Mouse (Mus musculus) ovary, adult 18-20 months (tissue): ENCODE results near the gene Ildr2.

Experiments
- DNase-seq: peaks from one replicate; pipeline ENCODE4 v3.0.0; 2022; ENCODE audit warnings: low spot score, mixed read lengths

Gene Ildr2

DNA sequence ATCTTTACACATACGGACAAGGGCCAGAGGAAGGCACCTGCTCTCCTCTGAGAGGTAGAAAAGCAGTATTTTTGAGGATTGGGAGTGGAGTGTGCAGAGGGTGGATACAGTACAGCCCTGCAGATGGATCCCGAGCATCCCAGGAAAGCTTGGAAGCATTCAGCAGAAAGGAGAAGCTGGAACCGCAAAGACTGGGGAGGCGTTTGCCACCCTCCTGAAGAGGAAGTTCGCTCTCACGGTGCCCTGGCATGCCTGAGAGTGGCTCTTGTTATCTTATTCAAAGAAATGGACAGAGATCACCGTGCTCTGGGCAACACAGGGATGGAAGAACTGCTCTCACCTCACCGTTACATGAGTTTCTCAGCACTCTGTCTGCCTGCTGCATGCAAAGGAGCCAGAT lies 30.5 kb downstream of the Ildr2 start:
- no peak for DNase-seq

DNA sequence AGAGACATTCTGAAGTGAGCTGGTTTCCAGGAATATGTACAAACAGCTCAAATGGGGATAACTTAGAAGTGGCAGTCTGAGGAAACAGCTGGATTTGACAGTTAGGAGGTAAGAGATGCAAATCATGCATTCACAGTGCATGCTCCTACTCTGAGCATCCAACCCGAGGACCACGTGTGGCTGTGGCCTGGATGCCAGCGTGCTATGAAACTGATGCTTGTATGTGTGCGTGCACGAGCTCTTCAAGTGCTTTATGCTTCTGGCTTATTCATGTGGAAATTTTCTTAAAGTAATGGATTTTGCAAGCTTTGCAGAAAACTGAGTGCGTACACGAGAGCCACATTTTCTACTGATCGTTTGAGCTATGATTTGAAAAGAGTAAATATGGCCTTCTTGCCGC lies 32.3 kb downstream of the Ildr2 start:
- DNase-seq: no peak

DNA sequence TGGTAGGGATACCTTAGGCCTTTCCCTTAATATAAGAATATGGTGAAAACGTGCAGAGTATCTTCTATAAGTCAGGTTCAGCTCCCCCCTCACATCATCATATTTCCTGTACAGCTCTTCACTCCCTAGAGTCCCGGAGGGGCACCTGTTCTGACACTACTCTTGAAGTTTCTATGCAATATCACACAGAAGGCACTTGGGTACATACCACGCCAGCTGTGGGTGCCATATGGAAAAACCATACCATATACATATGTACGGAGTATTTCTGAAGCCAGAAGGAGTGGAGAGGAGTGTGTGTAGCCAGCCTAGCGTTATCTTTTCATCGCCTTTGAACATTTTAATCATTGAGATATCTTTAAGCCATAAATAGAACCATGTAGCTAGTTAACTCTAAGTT lies 36.6 kb downstream of the Ildr2 start:
- no peak for DNase-seq

DNA sequence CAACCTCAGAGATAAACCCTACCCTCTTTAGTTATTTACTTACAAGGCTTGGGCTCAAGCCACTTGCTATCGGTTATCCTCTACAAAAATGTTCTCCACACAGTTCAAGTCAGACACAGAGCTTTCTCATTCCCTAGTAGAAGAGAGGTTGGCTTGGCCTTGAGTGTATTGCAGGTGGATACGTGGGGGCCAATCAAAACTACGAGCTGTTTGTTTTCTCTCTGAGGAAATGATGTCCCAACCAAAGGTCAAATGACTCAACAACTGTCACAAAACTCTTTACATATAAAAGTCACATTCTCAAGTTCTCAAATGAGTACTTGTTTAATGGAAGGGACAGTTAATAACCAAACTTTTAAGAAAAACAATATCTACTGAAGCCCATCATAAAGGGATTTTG lies 39.1 kb downstream of the Ildr2 start:
- no peak for DNase-seq

DNA sequence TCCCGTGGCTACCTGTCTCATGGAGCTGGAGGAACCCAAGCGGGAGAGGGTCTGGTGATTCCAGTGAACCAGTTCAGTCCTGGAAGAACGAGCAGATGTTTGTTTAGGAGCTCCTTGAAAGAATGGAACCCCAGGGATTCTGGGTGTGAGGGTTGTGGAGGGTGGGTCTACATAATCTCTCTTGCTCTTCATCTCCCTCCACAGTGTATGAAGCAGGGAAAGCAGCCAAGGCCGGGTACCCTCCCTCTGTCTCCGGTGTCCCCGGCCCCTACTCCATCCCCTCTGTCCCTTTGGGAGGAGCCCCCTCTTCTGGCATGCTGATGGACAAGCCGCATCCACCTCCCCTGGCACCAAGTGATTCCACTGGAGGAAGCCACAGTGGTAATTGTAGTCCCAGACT lies 41.6 kb downstream of the Ildr2 start:
- no peak for DNase-seq

DNA sequence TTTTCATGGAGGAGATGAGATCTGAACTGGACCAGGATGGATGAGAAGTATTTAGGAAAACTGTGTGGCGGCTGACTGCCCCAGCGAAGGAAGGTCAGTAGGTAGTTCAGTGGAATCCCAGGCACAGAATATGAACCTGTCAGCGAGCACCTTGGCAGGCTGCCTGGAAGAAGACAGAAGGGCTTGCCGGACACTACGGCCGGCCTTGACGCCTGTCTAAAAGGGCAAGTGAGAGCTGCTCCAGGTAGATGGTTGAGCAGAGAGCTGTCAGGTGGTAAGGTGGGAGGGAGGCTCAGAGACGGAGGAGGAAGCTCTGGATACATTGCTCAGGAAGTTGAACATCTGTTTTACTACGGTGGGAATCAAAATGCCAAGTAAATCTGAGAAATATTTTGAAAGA lies 42.4 kb downstream of the Ildr2 start:
- no peak for DNase-seq

DNA sequence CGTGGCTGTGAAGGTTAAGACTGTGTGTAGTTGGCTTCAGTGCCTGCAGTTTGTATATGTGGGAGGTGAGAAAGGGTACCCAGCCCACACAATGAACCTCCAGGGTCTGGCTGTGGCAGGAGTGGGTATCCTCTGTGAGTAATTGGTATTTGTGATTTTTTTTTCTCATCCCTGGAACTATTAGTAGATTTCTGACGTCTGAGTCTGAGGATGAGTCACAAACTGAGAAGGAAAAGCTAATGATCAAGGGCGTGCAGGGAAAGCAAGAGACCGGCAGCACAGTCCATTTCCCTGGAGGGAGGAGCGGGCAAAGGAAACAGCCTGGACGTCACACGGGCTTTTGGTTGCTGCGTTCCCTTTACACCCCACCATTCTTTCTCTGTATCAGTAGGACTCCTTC lies 43.0 kb downstream of the Ildr2 start:
- no peak for DNase-seq

DNA sequence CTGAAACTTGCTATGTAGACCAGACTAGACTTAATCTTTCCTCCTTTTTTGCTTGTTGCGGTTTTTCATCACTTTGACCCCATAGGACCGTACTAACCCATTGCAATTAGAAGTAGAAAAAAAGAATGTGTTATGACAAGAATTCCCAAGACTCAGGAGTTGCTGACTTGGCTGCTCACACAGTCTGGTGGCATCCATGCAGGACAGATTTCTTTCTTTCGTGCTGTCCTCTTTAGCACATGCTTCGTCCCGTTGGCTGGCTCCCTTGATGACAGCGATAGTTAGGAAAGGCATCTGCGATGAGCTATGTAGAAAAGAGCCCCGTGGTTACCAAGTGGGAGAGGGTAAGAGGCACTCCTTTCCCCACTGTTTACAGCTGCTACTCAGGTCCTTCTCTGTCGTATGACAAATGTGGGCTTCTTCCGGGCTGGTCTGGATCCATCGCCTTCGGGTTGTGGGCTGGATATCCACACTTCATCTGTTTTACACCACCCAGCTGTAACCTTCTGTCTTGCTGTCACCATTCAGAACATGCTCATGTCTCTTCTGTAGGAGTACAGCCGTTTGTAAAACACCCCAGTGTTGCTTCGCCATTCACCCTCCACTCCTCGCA lies 43.7 kb downstream of the Ildr2 start:
- DNase-seq: no peak

DNA sequence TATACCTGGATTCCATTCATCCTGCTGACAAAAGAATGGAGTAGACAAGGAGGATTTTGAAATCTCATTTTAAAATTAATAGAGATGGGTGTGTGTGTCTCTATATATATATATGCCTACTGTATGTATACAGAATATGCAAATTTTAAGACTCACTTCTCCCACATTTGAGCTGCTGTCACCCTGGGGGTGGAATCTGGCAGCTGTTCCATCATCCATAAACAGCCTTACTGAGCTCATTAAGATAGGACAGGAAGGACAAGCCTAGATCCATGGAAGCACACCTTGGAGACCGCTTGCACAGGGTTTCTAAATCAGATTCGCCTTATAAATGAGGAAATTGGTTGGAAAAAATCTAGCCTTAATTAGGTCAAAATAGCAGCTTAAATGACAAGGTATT lies 44.9 kb downstream of the Ildr2 start:
- DNase-seq: no peak

DNA sequence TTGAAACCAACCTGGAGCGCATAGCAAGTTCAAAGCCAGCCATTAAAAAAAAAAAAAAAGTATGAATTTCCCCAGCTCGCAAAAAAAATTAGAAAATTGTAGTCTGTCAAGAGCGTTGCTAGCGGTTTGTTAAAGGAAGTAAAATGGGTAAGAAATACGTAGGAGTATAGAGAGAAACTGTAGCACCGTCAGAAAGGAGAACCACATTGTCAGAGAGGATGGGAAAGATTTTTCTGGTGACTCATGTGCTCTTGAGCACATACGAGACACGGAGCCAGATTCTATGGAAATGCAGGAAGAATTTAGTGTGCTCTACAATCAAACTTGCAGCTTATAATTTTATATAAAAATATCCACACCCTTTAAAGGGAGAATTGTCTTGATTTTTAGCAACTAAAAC lies 45.9 kb downstream of the Ildr2 start:
- DNase-seq: no peak

DNA sequence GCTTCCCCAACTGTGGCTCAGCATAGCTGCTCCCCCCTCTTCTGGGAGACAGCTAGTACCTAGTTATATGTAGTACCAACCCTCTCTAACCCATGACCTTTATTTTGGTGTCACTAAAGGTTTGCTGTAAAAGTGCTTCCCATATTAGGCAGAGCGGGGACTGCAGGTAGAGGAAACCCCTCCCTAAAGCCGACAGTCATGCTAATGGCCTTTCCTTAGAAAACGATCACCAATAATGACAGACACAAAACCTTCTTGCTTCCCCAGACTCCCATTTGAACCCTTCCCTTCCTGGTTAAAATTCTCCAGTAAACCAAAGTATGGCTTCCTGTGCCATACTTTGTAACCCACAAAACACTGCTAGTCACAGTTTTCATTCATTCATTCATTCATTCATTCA lies 46.6 kb downstream of the Ildr2 start:
- DNase-seq: no peak

DNA sequence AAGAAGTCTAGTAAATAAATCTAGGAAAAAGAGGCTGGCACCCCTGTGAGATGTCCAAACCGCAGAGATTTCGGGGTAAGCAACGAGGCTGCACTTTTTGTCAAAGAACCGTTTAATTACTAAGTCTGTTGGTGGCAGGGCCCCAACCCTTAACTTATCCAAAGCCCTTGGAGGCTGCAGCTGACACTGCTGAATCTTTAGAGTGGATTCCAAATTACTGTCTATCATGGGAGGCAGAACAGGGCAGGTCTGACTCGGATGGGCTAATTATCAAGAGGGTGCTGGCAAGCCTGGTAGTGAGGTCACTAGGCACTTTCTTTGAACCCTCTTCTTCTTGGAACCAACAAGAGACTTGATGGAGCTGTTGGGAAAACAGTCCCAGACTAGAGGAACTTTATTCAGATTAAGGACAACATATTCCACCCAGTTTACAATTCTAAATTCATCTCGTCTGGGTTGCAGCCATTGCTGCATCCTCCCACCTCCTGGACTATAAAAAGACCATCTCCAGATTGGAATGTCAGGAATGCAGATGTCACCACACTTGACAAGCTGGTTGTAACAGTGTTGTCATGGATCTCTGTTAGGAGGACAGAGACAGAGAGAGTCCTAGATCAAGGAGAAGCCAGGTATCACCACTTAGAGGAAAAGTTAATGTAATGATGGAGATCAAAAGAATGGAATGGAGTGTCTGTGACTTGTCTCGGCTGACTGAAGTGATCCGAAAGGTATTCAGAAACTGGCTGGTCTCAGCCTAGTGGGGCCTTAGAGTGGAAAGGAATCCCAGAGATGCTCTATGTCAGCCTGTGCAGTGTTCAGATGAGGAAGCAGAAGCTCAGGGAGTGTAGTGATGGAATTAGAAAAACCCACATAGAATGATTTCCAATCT lies 50.7 kb downstream of the Ildr2 start:
- no peak for DNase-seq

DNA sequence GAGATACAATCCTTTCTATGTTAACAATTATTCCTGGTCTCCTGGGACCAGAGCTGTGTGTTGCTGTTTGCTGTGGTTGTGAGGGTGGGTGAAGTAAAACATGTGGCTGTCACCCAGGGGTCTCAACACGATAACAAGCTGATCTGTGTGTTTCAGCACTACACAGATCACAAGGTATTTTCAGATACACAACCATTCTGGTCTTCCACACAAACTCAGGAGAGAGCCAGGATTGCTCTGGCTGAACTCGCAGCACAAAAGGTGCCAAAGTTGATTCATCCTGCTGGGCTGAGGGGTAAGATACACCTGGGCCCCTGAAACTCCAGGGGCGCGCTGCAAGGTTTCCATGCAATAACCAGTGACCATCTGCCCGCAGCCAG lies 54.5 kb downstream of the Ildr2 start:
- DNase-seq: no peak

DNA sequence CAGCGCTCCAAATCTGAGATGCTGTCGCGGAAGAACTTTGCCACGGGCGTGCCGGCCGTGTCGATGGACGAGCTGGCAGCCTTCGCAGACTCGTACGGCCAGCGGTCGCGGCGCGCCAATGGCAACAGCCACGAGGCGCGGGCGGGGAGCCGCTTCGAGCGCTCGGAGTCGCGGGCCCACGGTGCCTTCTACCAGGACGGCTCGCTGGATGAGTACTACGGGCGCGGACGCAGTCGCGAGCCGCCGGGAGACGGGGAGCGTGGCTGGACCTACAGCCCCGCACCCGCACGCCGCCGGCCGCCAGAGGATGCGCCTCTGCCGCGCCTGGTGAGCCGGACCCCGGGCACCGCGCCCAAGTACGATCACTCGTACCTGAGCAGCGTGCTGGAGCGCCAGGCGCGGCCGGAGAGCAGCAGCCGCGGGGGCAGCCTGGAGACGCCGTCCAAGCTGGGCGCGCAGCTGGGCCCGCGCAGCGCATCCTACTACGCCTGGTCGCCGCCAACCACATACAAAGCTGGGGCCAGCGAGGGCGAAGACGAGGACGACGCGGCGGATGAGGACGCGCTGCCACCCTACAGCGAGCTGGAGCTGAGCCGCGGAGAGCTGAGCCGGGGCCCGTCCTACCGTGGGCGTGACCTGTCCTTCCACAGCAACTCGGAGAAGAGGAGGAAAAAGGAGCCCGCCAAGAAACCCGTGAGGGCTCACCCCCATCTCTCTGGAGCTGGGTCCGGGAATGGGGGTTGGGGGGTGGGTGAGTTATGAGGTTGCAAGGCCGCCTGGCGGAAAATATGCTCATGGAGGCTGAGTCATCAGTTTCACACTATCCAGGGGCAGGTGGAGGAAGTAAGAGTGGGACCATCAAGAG lies 55.1 kb downstream of the Ildr2 start:
- no peak for DNase-seq

DNA sequence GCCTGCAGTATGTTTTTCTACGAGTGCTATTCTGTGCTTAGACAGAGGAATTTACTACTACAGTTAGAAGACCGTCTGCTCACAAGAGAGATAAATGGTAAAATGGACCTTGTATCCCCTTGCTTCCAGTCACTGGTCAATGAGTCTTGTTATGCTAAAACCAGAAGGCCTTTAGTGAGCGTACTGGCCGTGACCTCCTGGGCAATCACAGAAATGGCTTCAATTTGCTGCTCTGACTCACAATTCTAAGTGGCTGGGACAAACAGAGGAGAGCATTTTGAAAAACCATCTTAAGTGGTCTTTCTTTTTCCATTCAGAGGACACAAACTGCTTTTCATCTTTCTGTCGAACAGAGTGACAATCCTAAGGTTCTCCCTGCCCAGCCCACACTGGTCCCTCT lies 57.2 kb downstream of the Ildr2 start:
- DNase-seq: no peak

DNA sequence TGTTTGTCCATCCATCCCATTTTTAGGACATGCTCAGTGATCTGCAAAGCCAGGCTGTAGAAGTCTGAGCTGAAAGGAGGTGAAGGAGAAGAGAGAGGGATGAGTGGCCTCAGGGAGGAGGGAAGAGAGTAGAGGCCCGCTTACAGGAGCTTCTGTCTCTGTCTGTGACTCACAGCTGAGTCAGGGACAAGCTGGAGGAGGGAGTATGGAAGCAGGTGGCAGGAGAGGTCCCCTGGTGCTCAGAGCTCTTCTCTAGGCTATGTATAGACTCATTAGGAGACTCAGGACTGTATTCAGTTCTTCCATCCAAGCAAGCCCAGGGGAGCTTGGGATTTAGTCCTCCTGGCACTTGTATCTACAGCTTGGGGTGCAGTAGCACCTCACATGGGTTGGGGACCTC lies 59.7 kb downstream of the Ildr2 start:
- DNase-seq: no peak

DNA sequence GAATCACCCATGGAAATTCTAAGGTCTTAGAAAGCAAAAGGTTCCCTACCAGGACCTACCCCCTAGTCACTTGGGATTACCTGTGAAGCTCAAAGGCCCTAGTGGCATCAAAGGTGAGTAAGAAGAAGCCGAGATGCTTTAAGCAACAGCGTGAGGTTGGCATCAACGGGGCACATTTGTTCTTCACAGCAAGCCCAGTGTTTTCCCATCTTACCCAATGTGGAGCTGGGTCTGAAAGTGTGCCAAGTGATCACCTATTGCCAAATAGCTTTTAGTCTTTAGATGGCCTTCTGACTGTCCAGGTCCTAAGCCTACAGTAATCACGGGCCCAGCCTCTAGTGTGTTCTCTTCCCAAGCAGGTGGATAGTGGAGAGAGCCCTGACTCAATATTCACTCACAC lies 61.8 kb downstream of the Ildr2 start:
- DNase-seq: no peak

DNA sequence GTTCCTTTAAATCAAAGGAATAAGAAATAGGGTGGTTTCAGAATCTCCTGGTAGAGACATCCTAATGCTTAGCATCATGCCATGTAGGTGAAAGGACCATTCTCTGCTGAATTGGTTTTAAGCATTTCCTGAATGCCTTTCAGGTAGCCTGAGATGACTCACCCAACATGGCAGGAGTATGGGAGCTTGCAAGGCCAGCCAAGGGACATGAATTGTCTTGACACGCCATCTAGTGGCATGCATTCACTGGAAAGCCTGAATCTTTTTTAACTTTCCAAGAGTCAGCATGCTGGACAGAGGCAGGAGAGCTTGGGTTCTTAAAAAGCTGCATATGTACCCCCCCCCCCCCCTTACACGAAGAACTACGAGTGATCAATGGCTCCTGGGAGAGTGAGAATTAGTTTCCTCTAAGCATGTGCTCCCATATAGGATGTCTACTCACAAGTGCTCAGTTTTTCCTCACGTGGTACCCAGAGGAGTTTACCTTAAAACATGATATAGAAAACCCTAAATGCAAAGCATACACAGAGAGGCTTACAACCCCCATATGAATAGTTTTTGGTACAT lies 65.3 kb downstream of the Ildr2 start:
- peak; percentile 28 for DNase-seq

DNA sequence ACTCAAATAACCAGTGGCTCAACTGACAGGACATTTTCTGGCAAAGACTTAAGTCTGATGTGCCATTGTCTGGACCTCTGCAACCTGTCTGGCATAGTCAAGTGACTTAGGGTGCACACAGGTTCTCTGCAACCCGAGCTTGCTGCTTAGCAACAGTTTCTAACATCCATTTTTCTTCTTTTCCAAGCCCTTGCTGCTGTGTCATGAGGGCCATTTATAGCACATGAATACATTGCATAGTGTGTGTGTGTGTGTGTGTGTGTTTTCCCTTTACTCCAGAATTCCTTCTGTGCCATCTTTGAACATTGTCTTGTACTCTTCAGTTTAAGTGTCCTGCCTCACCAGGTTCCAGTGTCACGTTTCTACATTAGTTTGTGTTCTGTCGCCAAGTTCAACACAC lies 72.5 kb downstream of the Ildr2 start:
- DNase-seq: no peak

DNA sequence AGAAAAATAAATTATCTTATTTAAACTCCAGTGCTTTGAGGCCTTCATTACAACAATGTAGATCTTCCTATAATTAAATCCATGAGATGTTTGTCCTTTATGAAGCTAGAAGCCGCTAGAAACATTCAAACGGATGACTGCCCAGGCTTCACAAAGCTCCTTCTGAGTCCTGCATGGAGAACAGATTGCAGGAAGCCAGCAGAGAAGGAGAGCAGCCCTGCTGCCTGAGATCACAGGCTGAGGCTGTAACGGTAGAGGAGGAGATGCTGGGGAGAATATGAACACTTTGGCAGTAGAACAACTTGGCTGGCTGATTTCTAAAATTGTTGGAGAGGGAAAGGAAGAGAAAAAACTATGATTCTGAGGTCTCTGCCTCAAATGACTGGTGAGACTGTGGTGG lies 76.8 kb downstream of the Ildr2 start:
- DNase-seq: no peak

DNA sequence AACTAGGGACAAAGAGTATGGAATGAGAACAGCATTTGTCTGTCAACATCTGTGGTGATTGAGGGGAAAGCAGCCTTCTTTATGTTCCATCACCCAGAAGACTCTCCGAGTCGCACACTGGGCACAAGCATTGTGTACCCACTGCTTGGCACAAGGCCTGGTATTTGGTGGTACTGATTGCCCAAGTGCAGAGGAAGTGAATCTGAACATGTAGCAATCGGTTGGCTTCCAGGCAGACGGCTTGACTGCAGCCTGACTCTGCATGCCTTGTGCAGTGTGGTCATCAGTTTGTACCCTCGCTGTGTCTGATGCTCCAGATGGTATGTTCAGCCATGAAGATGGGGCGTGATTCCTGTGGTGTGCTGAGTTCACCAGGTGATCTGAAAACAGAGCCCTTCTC lies 85.2 kb downstream of the Ildr2 start:
- no peak for DNase-seq

DNA sequence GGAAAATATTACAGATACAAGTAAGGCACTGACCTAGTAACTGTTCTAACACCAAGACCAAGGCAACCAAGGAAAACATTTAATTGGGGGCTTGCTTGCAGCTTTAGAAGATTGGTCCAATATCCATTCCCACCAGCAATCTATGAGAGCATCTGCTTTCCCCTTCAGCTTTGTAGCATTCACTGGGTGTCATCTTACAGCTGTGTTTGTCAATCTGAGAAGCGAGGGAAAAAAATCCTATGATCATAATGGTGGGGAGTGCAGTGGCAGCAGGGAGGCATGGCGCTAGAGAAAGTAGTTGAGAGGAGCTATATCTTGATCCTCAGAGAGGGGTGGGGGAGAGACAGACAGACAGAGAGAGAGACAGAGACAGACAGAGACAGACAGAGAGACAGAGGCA lies 88.1 kb downstream of the Ildr2 start:
- no peak for DNase-seq

DNA sequence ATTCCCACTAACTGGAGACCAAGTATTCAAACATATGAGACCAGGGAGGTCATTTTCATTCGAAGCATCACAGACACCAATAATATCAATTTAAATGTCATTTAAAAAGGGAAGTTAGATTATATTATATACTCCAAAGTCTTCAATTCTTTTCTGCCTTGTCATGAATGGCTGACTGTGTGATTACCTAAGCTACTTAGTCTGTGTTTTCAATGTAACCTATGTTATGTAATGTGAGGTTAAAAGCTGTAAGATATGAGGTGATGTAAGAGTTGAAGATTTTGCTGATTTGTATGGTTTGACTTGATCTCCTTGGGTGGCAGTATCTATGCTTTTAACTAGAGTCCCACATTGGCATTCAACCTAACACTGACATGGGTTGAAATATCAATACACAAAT lies 88.6 kb downstream of the Ildr2 start:
- DNase-seq: no peak
